Mouse (Mus musculus): ENCODE measurements around the gene Prss34. TPM values are rescaled to one million over a fixed set of nuclear protein-coding genes. Genes with fewer than 3 reads are reported as not detected.
A peak's percentile ranks its signal among the peaks of the same experiment; 100 is the strongest.

The Prss34 gene
- polyA plus RNA-seq (2015; fragmentation: Nextera tagmentation; extraction: Ambion mirVana) = 0.80 and 0.84 TPM in 2 replicates

DNA sequence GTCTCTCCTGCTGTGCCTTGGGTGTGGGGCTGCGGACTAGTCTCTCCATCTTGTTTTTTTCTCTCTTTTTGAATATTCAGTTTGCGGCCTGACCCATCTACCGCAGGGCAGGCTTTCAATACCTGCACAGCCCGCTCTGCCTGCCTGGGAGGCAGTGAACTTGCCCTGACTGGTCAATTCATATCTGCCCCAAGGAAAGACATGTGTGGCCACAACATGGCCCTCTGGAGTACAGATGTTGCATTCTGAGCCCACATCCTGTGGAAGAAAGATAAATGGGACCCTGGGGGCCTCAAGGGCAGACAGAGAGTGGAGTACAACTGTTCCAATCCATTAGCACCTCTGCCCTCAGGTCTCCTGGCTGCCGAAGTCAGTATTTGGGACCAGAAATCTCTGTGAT is at the start of gene Prss34:
Gene Prss34, plus strand, starts transcription at position 301 of the 400 bp plus-strand sequence.
- Histone ChIP-seq H3K4me3 (ENCODE audit: low read length) (no peak within 1 kb of the TSS), H3K9ac (ENCODE audit: low read length) (no peak within 1 kb of the TSS), H3K9me3 (replicated peaks; ENCODE audit: control insufficient read depth, low read length) (no peaks in the 10 kb centered on the region), H3K36me3 (ENCODE audit: control insufficient read depth, insufficient read depth) (no peaks in the 10 kb centered on the region), H3K27ac (ENCODE audit: low read length) (no peak within 1 kb of the TSS), H3K4me1 (ENCODE audit: control insufficient read depth, insufficient read depth, low read length) (no peaks in the 10 kb centered on the region), H3K4me2 (ENCODE audit: low read depth, low read length) (no peak within 1 kb of the TSS), H3K27me3 (ENCODE audit: control insufficient read depth, insufficient read depth, low read length) (peaks cover 7% of the 10 kb centered on the region)
- WGBS = 75% methylated on average over 5 of the region's 5 CpGs
- ATAC-seq (replicated peaks; ENCODE audit: extremely low read depth, insufficient read depth, low FRiP score) = no peak

GRCm38 (mm10) chr17:25250181-25250835 is 47.9 kb upstream of the Prss34 start:
- Histone ChIP-seq H3K27me3 (ENCODE audit: control insufficient read depth, insufficient read depth, low read length) (peaks cover 29% of the 10 kb centered on the region), H3K4me2 (ENCODE audit: low read depth, low read length) (no peak overlapping the region), H3K4me3 (ENCODE audit: low read length) (no peak overlapping the region), H3K4me1 (ENCODE audit: control insufficient read depth, insufficient read depth, low read length) (no peaks in the 10 kb centered on the region), H3K36me3 (ENCODE audit: control insufficient read depth, insufficient read depth) (no peaks in the 10 kb centered on the region), H3K9me3 (replicated peaks; ENCODE audit: control insufficient read depth, low read length) (no peaks in the 10 kb centered on the region), H3K9ac (ENCODE audit: low read length) (no peak overlapping the region), H3K27ac (ENCODE audit: low read length) (no peak overlapping the region)
- WGBS = 75% methylated on average over 8 of the region's 8 CpGs
- ATAC-seq (replicated peaks; ENCODE audit: extremely low read depth, insufficient read depth, low FRiP score) = no peak

GRCm38 (mm10) chr17:25252643-25253042 is 45.6 kb upstream of the Prss34 start:
- Histone ChIP-seq H3K9ac (ENCODE audit: low read length) (no peak overlapping the region), H3K36me3 (ENCODE audit: control insufficient read depth, insufficient read depth) (no peaks in the 10 kb centered on the region), H3K4me2 (ENCODE audit: low read depth, low read length) (no peak overlapping the region), H3K27ac (ENCODE audit: low read length) (no peak overlapping the region), H3K9me3 (replicated peaks; ENCODE audit: control insufficient read depth, low read length) (no peaks in the 10 kb centered on the region), H3K4me1 (ENCODE audit: control insufficient read depth, insufficient read depth, low read length) (peaks cover 8% of the 10 kb centered on the region), H3K27me3 (ENCODE audit: control insufficient read depth, insufficient read depth, low read length) (peaks cover 32% of the 10 kb centered on the region), H3K4me3 (ENCODE audit: low read length) (no peak overlapping the region)
- ATAC-seq (replicated peaks; ENCODE audit: extremely low read depth, insufficient read depth, low FRiP score) = no peak
- 37% methylated on average over 3 of the region's 3 CpGs for WGBS

DNA sequence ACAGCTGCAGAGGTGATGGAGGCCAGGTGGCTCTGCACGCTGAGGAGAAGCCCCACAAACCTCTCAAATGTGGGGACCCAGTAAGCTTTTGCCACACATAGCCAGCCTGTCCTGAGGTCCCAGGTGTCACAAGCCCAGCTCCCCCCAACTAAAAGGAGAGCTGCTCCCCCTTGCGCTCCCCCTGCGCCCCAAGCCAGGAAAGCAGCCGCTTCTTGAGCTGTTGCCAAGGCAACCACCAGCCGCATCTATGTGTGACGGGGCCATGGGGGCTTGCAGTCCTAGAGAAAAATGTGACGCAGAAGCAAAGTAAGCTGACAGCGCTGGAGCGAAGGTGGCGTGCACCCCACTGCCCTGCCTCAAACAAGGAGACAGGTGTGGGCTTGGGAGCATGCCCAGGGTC is 44.4 kb upstream of the Prss34 start:
- Histone ChIP-seq H3K9me3 (replicated peaks; ENCODE audit: control insufficient read depth, low read length) (no peaks in the 10 kb centered on the region), H3K9ac (ENCODE audit: low read length) (no peak overlapping the region), H3K4me3 (ENCODE audit: low read length) (no peak overlapping the region), H3K4me2 (ENCODE audit: low read depth, low read length) (no peak overlapping the region), H3K27me3 (ENCODE audit: control insufficient read depth, insufficient read depth, low read length) (peaks cover 29% of the 10 kb centered on the region), H3K36me3 (ENCODE audit: control insufficient read depth, insufficient read depth) (peaks cover 3% of the 10 kb centered on the region; the same call in 1 of the 2 replicates), H3K4me1 (ENCODE audit: control insufficient read depth, insufficient read depth, low read length) (peaks cover 8% of the 10 kb centered on the region), H3K27ac (ENCODE audit: low read length) (no peak overlapping the region)
- WGBS = 38% methylated on average over 10 of the region's 10 CpGs
- ATAC-seq (replicated peaks; ENCODE audit: extremely low read depth, insufficient read depth, low FRiP score) = peak; percentile 34; the same call in 1 of the 2 replicates

DNA sequence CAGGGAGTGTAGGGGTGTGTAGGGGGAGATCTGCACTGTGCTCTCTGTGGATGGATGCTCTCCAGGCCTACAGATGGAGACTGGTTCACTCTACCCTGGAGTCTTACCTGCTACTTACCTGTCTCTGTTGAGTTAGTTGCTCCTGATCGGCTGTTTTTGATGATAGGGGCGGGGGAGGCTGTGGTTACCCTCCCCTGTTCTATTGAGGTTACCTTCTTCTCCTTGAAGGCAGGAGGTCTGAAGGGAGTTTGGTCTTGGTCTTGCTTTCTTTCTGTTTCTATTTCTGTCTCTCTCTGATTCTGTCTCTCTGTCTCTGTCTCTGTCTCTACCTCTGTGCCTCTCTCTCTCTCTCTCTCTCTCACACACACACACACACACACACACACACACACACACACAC is 43.1 kb upstream of the Prss34 start:
- Histone ChIP-seq H3K4me2 (ENCODE audit: low read depth, low read length) (peak overlapping the region; percentile 68; the same call in 1 of the 2 replicates), H3K27ac (ENCODE audit: low read length) (no peak overlapping the region), H3K4me3 (ENCODE audit: low read length) (no peak overlapping the region), H3K36me3 (ENCODE audit: control insufficient read depth, insufficient read depth) (peaks cover 11% of the 10 kb centered on the region; the same call in 1 of the 2 replicates), H3K27me3 (ENCODE audit: control insufficient read depth, insufficient read depth, low read length) (peaks cover 29% of the 10 kb centered on the region), H3K9me3 (replicated peaks; ENCODE audit: control insufficient read depth, low read length) (no peaks in the 10 kb centered on the region), H3K4me1 (ENCODE audit: control insufficient read depth, insufficient read depth, low read length) (peaks cover 8% of the 10 kb centered on the region), H3K9ac (ENCODE audit: low read length) (no peak overlapping the region)
- ATAC-seq (replicated peaks; ENCODE audit: extremely low read depth, insufficient read depth, low FRiP score) = no peak
- WGBS = 55% methylated on average over 2 of the region's 2 CpGs

GRCm38 (mm10) chr17:25256140-25256754 is 41.9 kb upstream of the Prss34 start, which contains the start of gene Baiap3:
Gene Baiap3, minus strand, starts transcription at chr17:25256364.
- Histone ChIP-seq H3K36me3 (ENCODE audit: control insufficient read depth, insufficient read depth) (peaks cover 13% of the 10 kb centered on the region; the same call in 1 of the 2 replicates), H3K9me3 (replicated peaks; ENCODE audit: control insufficient read depth, low read length) (no peaks in the 10 kb centered on the region), H3K4me1 (ENCODE audit: control insufficient read depth, insufficient read depth, low read length) (peaks cover 8% of the 10 kb centered on the region), H3K4me3 (ENCODE audit: low read length) (peak within 1 kb of the TSS; percentile 48), H3K4me2 (ENCODE audit: low read depth, low read length) (peak within 1 kb of the TSS; percentile 68), H3K27me3 (ENCODE audit: control insufficient read depth, insufficient read depth, low read length) (peaks cover 28% of the 10 kb centered on the region), H3K27ac (ENCODE audit: low read length) (no peak within 1 kb of the TSS), H3K9ac (ENCODE audit: low read length) (peak within 1 kb of the TSS; percentile 12)
- 3% methylated on average over 33 of the region's 35 CpGs for WGBS
- 0 out of 2 replicates have a peak, but pooled peaks have one; percentile 12 for ATAC-seq (replicated peaks; ENCODE audit: extremely low read depth, insufficient read depth, low FRiP score)

GRCm38 (mm10) chr17:25257804-25258261 is 40.4 kb upstream of the Prss34 start:
- Histone ChIP-seq H3K4me3 (ENCODE audit: low read length) (no peak overlapping the region), H3K27ac (ENCODE audit: low read length) (no peak overlapping the region), H3K27me3 (ENCODE audit: control insufficient read depth, insufficient read depth, low read length) (peaks cover 24% of the 10 kb centered on the region), H3K36me3 (ENCODE audit: control insufficient read depth, insufficient read depth) (peaks cover 19% of the 10 kb centered on the region), H3K4me1 (ENCODE audit: control insufficient read depth, insufficient read depth, low read length) (peaks cover 8% of the 10 kb centered on the region), H3K9me3 (replicated peaks; ENCODE audit: control insufficient read depth, low read length) (no peaks in the 10 kb centered on the region), H3K9ac (ENCODE audit: low read length) (no peak overlapping the region), H3K4me2 (ENCODE audit: low read depth, low read length) (no peak overlapping the region)
- no peak for ATAC-seq (replicated peaks; ENCODE audit: extremely low read depth, insufficient read depth, low FRiP score)
- WGBS = 53% methylated on average over 6 of the region's 6 CpGs

DNA sequence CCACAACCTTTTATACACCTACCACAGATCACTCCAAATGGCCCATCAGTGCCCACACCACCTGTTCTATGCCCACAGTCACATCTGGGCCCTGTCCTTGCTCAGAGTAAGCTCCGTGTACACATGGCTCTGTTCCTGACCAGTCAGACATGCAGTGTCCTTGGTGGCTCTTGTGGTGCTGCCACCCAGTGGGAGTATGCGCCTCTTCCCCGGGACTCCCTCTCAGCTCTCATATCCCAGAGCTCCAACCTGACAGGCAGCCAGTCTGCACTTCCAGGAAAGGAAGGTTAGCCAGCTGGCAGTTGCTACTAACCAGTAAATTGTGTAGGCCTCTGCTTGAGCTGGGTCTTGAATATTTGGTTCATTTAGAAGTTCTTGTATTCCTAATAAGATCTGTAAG is 33.7 kb upstream of the Prss34 start:
- peaks cover 69% of the 10 kb centered on the region for H3K36me3 ChIP-seq (ENCODE audit: control insufficient read depth, insufficient read depth)
- 57% methylated on average over 3 of the region's 3 CpGs for WGBS
- ATAC-seq (replicated peaks; ENCODE audit: extremely low read depth, insufficient read depth, low FRiP score) = no peak; the same call in 1 of the 2 replicates
- H3K9ac ChIP-seq (ENCODE audit: low read length) = no peak overlapping the region
- H3K9me3 ChIP-seq (replicated peaks; ENCODE audit: control insufficient read depth, low read length) = no peaks in the 10 kb centered on the region
- H3K4me3 ChIP-seq (ENCODE audit: low read length) = no peak overlapping the region
- H3K27me3 ChIP-seq (ENCODE audit: control insufficient read depth, insufficient read depth, low read length) = no peaks in the 10 kb centered on the region
- H3K4me2 ChIP-seq (ENCODE audit: low read depth, low read length) = no peak overlapping the region
- H3K4me1 ChIP-seq (ENCODE audit: control insufficient read depth, insufficient read depth, low read length) = no peaks in the 10 kb centered on the region
- H3K27ac ChIP-seq (ENCODE audit: low read length) = no peak overlapping the region

DNA sequence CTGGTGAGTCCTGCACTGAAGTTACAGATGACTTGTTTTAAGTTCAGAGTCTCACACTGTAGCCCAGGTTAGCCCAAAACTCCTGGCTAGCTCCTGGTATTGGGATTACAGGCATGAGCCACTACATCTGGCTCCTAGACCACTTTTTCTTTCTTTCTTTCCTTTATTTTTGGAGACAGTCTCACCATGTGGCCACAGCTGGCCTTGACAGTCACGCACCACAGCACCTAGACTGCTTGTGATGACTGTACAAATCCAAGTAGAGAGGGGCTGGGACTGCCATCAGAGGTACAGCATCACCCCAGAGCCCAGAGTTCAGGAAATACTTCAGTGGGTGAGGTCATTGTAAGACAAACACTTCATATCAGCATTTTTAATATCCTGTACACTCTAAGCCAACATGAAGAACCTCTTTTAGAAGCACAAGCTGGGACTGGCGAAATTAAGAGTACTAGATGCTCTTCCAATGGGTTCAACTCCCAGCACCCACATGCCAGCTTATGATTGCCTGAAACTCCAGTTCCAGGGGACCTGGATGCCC is 27.3 kb upstream of the Prss34 start:
- Histone ChIP-seq H3K27ac (ENCODE audit: low read length) (no peak overlapping the region), H3K4me1 (ENCODE audit: control insufficient read depth, insufficient read depth, low read length) (peaks cover 29% of the 10 kb centered on the region), H3K9ac (ENCODE audit: low read length) (no peak overlapping the region), H3K9me3 (replicated peaks; ENCODE audit: control insufficient read depth, low read length) (no peaks in the 10 kb centered on the region), H3K4me3 (ENCODE audit: low read length) (peak overlapping the region; percentile 93; the same call in 1 of the 2 replicates), H3K4me2 (ENCODE audit: low read depth, low read length) (peak overlapping the region; percentile 82), H3K36me3 (ENCODE audit: control insufficient read depth, insufficient read depth) (peaks cover 28% of the 10 kb centered on the region), H3K27me3 (ENCODE audit: control insufficient read depth, insufficient read depth, low read length) (no peaks in the 10 kb centered on the region)
- no peak for ATAC-seq (replicated peaks; ENCODE audit: extremely low read depth, insufficient read depth, low FRiP score)
- WGBS = 52% methylated on average over 2 of the region's 2 CpGs

Data from heart, embryonic 16.5 days (tissue).